Comparison of ENCODE assay signal across 26 mouse cellular contexts in genomic region chr4:111233849-111234248, GRCm38 (mm10).
DNase-seq lines count a peak whose midpoint lies in the region; ATAC-seq and TF ChIP-seq lines count a peak whose summit lies in the region.
"Had no signal": no experiment of that assay in that cellular context is flagged by ENCODE, and none has a peak within 500 bp of the region (broad histone marks: within the 10 kb centered on the region; RNA-seq: fewer than 3 reads in every experiment).

No protein-coding gene starts in this region.

- H3K27me3 ChIP-seq in lung, embryonic 14.5 days (ENCODE audit: insufficient read depth, low read length) = no peaks in the 10 kb centered on the region
- H3K27me3 ChIP-seq: embryonic facial prominence, embryonic 13.5 days; forebrain, embryonic 12.5 days; forebrain, embryonic 15.5 days; heart, embryonic 12.5 days; heart, embryonic 15.5 days; hindbrain, embryonic 13.5 days had no signal

- ATAC-seq in lung, embryonic 14.5 days (ENCODE audit: insufficient read depth) = no peak
- ATAC-seq: activated CD4-positive, CD25-positive, alpha-beta regulatory T cell, adult 4 months; forebrain, embryonic 15.5 days had no signal

- H3K9me3 ChIP-seq in lung, embryonic 14.5 days (ENCODE audit: low read depth, low read length) = no peaks in the 10 kb centered on the region
- H3K9me3 ChIP-seq: embryonic facial prominence, embryonic 10.5 days; embryonic facial prominence, embryonic 13.5 days; forebrain, embryonic 12.5 days; forebrain, embryonic 15.5 days; heart, embryonic 12.5 days; heart, embryonic 15.5 days; hindbrain, embryonic 10.5 days; hindbrain, embryonic 13.5 days had no signal

- intact Hi-C loops in left cerebral cortex, adult 2 months (cut with DNase I) = no loop called here

- peak; percentile 13 for DNase-seq in lung, embryonic 14.5 days
- DNase-seq in lung, adult 2 months = no peak
- DNase-seq in brain, adult 2 months (ENCODE audit: low read depth, low spot score) = peak; percentile 40
- DNase-seq in lung, postnatal 10 days = peak; percentile 16
- peak; percentile 21 for DNase-seq in lung, postnatal 36 days
- DNase-seq in embryo, embryonic 9.5 days (ENCODE audit: extremely low spot score) = no peak
- no peak for DNase-seq in left cerebral cortex, adult 2 months (ENCODE audit: extremely low spot score in 1 of 2, low spot score in 2 of 2)
- DNase-seq: adrenal gland, adult 8-10 months; adrenal gland, postnatal 25 days; cerebellum, adult 18-20 months; cerebellum, adult 9-11 months; cerebellum, postnatal 25 days; gastrocnemius, postnatal 25 days; heart, adult 18-20 months; heart, postnatal 10 days; heart, postnatal 36 days had no signal

- no peak for TF ChIP-seq POLR2A in lung, adult 2 months (IDR thresholded peaks at IDR 0.05; ENCODE audit: borderline replicate concordance, extremely low read depth, low read depth, low read length)

- no peak for TF ChIP-seq CTCF in lung, embryonic 14.5 days (IDR thresholded peaks at IDR 0.05; ENCODE audit: low read depth)
- no peak for TF ChIP-seq CTCF in lung, adult 2 months (IDR thresholded peaks at IDR 0.05; ENCODE audit: insufficient read depth, low read length)
- no peak for TF ChIP-seq CTCF in left cerebral cortex, adult 2 months (IDR thresholded peaks at IDR 0.05)

- H3K4me1 ChIP-seq in lung, embryonic 14.5 days (ENCODE audit: insufficient read depth) = no peaks in the 10 kb centered on the region
- H3K4me1 ChIP-seq in lung, adult 2 months (ENCODE audit: control insufficient read depth, insufficient read depth, low read length) = no peaks in the 10 kb centered on the region
- H3K4me1 ChIP-seq: embryonic facial prominence, embryonic 10.5 days; embryonic facial prominence, embryonic 13.5 days; forebrain, embryonic 12.5 days; forebrain, embryonic 15.5 days; heart, embryonic 12.5 days; heart, embryonic 15.5 days; hindbrain, embryonic 10.5 days; hindbrain, embryonic 13.5 days had no signal

- H3K36me3 ChIP-seq in lung, embryonic 14.5 days (ENCODE audit: insufficient read depth) = no peaks in the 10 kb centered on the region
- H3K36me3 ChIP-seq: embryonic facial prominence, embryonic 10.5 days; embryonic facial prominence, embryonic 13.5 days; forebrain, embryonic 12.5 days; forebrain, embryonic 15.5 days; heart, embryonic 12.5 days; heart, embryonic 15.5 days; hindbrain, embryonic 10.5 days; hindbrain, embryonic 13.5 days had no signal

- no peak overlapping the region for H3K4me2 ChIP-seq in lung, embryonic 14.5 days
- H3K4me2 ChIP-seq: embryonic facial prominence, embryonic 13.5 days; forebrain, embryonic 12.5 days; forebrain, embryonic 15.5 days; heart, embryonic 12.5 days; heart, embryonic 15.5 days; hindbrain, embryonic 13.5 days had no signal

- no peak overlapping the region for H3K9ac ChIP-seq in lung, embryonic 14.5 days
- H3K9ac ChIP-seq: embryonic facial prominence, embryonic 13.5 days; forebrain, embryonic 12.5 days; forebrain, embryonic 15.5 days; heart, embryonic 12.5 days; heart, embryonic 15.5 days; hindbrain, embryonic 13.5 days had no signal

- 50% methylated on average over 1 of the region's 1 CpGs for WGBS in lung, embryonic 14.5 days
- 47% methylated on average over 1 of the region's 1 CpGs for WGBS in lung, adult 2 months

- H3K4me3 ChIP-seq in lung, embryonic 14.5 days (ENCODE audit: low read depth, low read length) = no peak overlapping the region
- H3K4me3 ChIP-seq in lung, adult 2 months (replicated peaks; ENCODE audit: extremely low read depth, low read depth, low read length) = no peak overlapping the region
- no peak overlapping the region for H3K4me3 ChIP-seq in left cerebral cortex, adult 2 months
- H3K4me3 ChIP-seq: embryonic facial prominence, embryonic 10.5 days; embryonic facial prominence, embryonic 13.5 days; erythroblast, embryonic 14.5 days; forebrain, embryonic 12.5 days; forebrain, embryonic 15.5 days; heart, embryonic 12.5 days; heart, embryonic 15.5 days; hindbrain, embryonic 10.5 days; hindbrain, embryonic 13.5 days had no signal

- no peak overlapping the region for H3K27ac ChIP-seq in lung, embryonic 14.5 days (ENCODE audit: low read depth)
- H3K27ac ChIP-seq in left cerebral cortex, adult 2 months = no peak overlapping the region
- H3K27ac ChIP-seq: embryonic facial prominence, embryonic 10.5 days; embryonic facial prominence, embryonic 13.5 days; forebrain, embryonic 12.5 days; forebrain, embryonic 15.5 days; heart, embryonic 15.5 days; hindbrain, embryonic 10.5 days; hindbrain, embryonic 13.5 days had no signal

Comparison
In these comparisons a context has a peak if more than half of its experiments do, and no peak if none do; other contexts are left out.
1. DNase-seq: peak in lung, embryonic 14.5 days (single experiment), brain, adult 2 months (single experiment), lung, postnatal 10 days (single experiment) and lung, postnatal 36 days (single experiment); none in lung, adult 2 months (single experiment), embryo, embryonic 9.5 days (single experiment) and left cerebral cortex, adult 2 months (0 of 2).